Mouse (Mus musculus) midbrain, embryonic 13.5 days (tissue): ENCODE results near the gene Slc12a1. TPM values are rescaled to one million over a fixed set of nuclear protein-coding genes. Genes with fewer than 3 reads are reported as not detected.
A peak's percentile ranks its signal among the peaks of the same experiment; 100 is the strongest.

Source experiments
- ATAC-seq: fragments of 200-750 bp; cut with Nextera tagmentation; 2 replicates; pipeline ENCODE4 v1.8.0; 2017; ENCODE audit warnings: mild to moderate bottlenecking, moderate TSS enrichment, moderate library complexity
- H3K27ac ChIP-seq: fragments of 300-500 bp; sonication (generic); 2 replicates; pipeline ENCODE4 v1.5.1; 2015; ENCODE audit warnings: inconsistent platforms, mild to moderate bottlenecking, moderate library complexity
- H3K27me3 ChIP-seq: fragments of 300-500 bp; sonication (generic); 2 replicates; pipeline ENCODE4 v1.6.1; 2015; ENCODE audit warnings: mild to moderate bottlenecking, inconsistent platforms
- H3K36me3 ChIP-seq: fragments of 300-500 bp; sonication (generic); 2 replicates; pipeline ENCODE4 v1.6.1; 2015; ENCODE audit warnings: mild to moderate bottlenecking, inconsistent platforms
- H3K4me1 ChIP-seq: fragments of 300-500 bp; sonication (generic); replicated peaks from 2 replicates; pipeline ENCODE4 v1.6.1; 2015; ENCODE audit warnings: inconsistent platforms
- H3K4me2 ChIP-seq: fragments of 300-500 bp; sonication (generic); replicated peaks from 2 replicates; pipeline ENCODE4 v1.6.1; 2015; ENCODE audit warnings: moderate library complexity, mild to moderate bottlenecking, inconsistent platforms
- H3K4me3 ChIP-seq: fragments of 300-500 bp; sonication (generic); replicated peaks from 2 replicates; pipeline ENCODE4 v1.5.1; 2015; ENCODE audit warnings: mild to moderate bottlenecking, inconsistent platforms
- H3K9ac ChIP-seq: fragments of 300-500 bp; sonication (generic); replicated peaks from 2 replicates; pipeline ENCODE4 v1.6.1; 2015; ENCODE audit warnings: mild to moderate bottlenecking, inconsistent platforms
- H3K9me3 ChIP-seq: fragments of 300-500 bp; sonication (generic); 2 replicates; pipeline ENCODE4 v1.6.1; 2016; ENCODE audit warnings: mild to moderate bottlenecking, inconsistent platforms
- WGBS: fragments of 180-500 bp; shearing (Covaris S2); methylation state at CpG from one replicate; pipeline ENCODE4 v1.1.7; 2015; 5-methylcytosine and 5-hydroxymethylcytosine counted together
- polyA plus RNA-seq: library from polyadenylated mRNA; unstranded; fragments of >200 nt; fragmentation: Nextera tagmentation; extraction: Ambion mirVana; gene quantifications from 2 replicates; pipeline ENCODE4 v1.2.1, GENCODE M21; 2015

Slc12a1 gene
- polyA plus RNA-seq, 1 experiment from 2014 or later: not detected

DNA sequence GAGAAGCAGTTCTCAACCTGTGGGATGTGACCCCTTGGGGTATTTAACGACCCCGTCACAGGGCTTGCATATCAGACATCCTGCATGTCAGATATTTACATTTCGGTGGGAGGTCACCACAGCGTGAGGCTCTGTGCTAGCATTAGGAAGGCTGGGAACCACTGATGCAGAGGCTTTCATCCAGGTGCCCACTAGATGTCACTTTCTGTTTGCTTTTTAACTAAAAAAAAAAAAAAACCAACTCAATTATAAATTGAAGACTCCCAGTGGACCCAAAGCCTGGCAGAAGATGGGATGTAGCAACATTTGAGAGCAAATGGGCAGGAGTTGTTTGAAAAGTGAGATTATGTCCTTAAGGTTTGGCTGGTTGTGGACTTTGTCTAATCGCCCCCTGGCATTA is 110.8 kb downstream of the Slc12a1 start:
- Histone ChIP-seq H3K36me3 (peaks cover 6% of the 10 kb centered on the region), H3K4me1 (no peaks in the 10 kb centered on the region; the same call in 1 of the 2 replicates), H3K27ac (no peak overlapping the region), H3K27me3 (no peaks in the 10 kb centered on the region), H3K4me3 (no peak overlapping the region), H3K9ac (no peak overlapping the region), H3K9me3 (no peaks in the 10 kb centered on the region), H3K4me2 (no peak overlapping the region)
- ATAC-seq: peak; percentile 50; the same call in 1 of the 2 replicates
- 23% methylated on average over 5 of the region's 5 CpGs for WGBS

DNA sequence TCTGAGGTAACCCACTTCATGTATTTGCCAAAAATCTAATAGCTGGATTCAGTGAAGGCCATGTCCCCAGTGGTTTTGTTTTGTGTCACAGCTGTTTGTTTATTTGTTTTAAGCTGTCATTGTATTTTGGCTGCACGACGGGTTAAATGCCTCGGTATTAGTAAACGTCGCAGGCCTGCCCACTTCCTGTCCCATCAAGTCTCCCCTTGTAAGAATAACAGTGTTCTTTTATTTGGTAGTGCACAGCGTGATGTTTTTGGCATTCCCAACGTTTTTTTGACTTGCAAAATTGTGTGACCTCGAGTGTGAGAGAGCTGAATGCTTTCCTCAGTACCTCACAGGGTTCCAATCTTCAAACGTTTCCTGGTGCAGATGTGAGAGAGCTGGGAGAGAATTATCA is 111.4 kb downstream of the Slc12a1 start:
- Histone ChIP-seq H3K4me3 (no peak overlapping the region), H3K4me2 (no peak overlapping the region), H3K27ac (no peak overlapping the region), H3K36me3 (0 out of 2 replicates have a peak, but pooled peaks cover 4% of the 10 kb centered on the region), H3K9me3 (no peaks in the 10 kb centered on the region), H3K27me3 (no peaks in the 10 kb centered on the region), H3K4me1 (no peaks in the 10 kb centered on the region; the same call in 1 of the 2 replicates), H3K9ac (no peak overlapping the region)
- no peak for ATAC-seq
- 33% methylated on average over 9 of the region's 9 CpGs for WGBS

GRCm38 (mm10) chr2:125268876-125269275 is 116.6 kb downstream of the Slc12a1 start:
- ATAC-seq: no peak
- Histone ChIP-seq H3K4me2 (no peak overlapping the region), H3K27me3 (no peaks in the 10 kb centered on the region), H3K9me3 (no peaks in the 10 kb centered on the region), H3K4me3 (no peak overlapping the region), H3K27ac (no peak overlapping the region), H3K4me1 (no peaks in the 10 kb centered on the region; the same call in 1 of the 2 replicates), H3K36me3 (no peaks in the 10 kb centered on the region), H3K9ac (no peak overlapping the region)
- WGBS: 75% methylated on average over 1 of the region's 1 CpGs

DNA sequence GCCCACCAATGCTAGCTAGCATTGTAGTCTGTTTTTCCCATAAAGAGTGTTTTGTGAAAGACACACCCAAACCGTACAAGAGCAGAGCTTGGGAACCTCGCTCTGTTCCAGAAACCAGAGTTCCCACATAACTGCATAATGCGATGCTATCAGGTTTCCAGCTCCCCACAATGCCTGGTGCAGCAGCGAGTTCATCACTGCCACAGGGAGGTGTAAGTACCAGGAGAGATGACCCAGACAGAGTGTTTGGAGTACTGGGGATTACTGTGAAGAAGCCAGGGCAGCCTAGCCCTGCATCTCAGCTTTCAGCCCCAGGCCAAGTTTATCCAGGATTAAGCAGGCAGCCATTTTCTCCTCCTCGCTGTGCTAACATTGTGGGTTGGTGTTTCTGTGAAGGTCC is 123.3 kb downstream of the Slc12a1 start:
- no peak for ATAC-seq
- H3K4me1 ChIP-seq: no peaks in the 10 kb centered on the region
- H3K4me2 ChIP-seq: no peak overlapping the region
- no peaks in the 10 kb centered on the region for H3K27me3 ChIP-seq
- no peaks in the 10 kb centered on the region for H3K36me3 ChIP-seq
- H3K4me3 ChIP-seq: no peak overlapping the region
- no peak overlapping the region for H3K27ac ChIP-seq
- H3K9me3 ChIP-seq: no peaks in the 10 kb centered on the region
- WGBS: 66% methylated on average over 5 of the region's 5 CpGs
- no peak overlapping the region for H3K9ac ChIP-seq

DNA sequence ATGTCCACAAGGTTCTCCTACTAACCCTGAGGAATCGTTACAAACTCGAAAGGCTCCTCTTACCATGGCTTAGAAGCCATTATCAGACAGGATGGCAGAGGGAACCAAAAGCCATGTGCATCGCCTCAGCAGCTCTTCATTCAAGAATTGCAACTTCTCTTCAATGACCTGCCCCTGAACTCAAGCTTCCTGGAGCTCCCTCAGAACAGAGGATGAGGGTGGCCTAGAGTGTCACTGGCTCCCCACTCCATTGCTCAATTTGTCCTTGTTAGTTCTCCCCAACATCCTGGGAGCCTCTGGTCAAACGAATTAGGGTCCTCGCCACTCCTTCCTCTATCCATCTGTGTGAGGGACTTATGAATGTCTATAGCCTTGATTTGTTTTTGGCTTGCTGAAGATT is 124.4 kb downstream of the Slc12a1 start:
- Histone ChIP-seq H3K4me1 (no peaks in the 10 kb centered on the region), H3K36me3 (no peaks in the 10 kb centered on the region), H3K4me3 (no peak overlapping the region), H3K27ac (no peak overlapping the region), H3K27me3 (no peaks in the 10 kb centered on the region), H3K9me3 (no peaks in the 10 kb centered on the region), H3K4me2 (no peak overlapping the region), H3K9ac (no peak overlapping the region)
- no peak for ATAC-seq
- 88% methylated on average over 5 of the region's 5 CpGs for WGBS

- no peaks in the 10 kb centered on the region for H3K9me3 ChIP-seq
- H3K4me3 ChIP-seq: no peak overlapping the region
- no peak overlapping the region for H3K27ac ChIP-seq
- WGBS: 77% methylated on average over 7 of the region's 7 CpGs
- no peak overlapping the region for H3K9ac ChIP-seq
- H3K4me1 ChIP-seq: no peaks in the 10 kb centered on the region
- no peak for ATAC-seq
- no peaks in the 10 kb centered on the region for H3K27me3 ChIP-seq
- H3K4me2 ChIP-seq: no peak overlapping the region
- no peaks in the 10 kb centered on the region for H3K36me3 ChIP-seq
Observed at GRCm38 (mm10) chr2:125278474-125278873, 126.2 kb downstream of the Slc12a1 start.

Other genes starting within 250 kb of the Slc12a1 start
- 5.6 and 5.7 TPM in 2 replicates for gene Slc24a5, start 84.4 kb upstream of the Slc12a1 start, polyA plus RNA-seq
- 244 and 271 TPM in 2 replicates for gene Myef2, start 28.8 kb upstream of the Slc12a1 start, polyA plus RNA-seq
- gene Ctxn2, start 15.8 kb upstream of the Slc12a1 start, polyA plus RNA-seq: 4.2 and 5.0 TPM in 2 replicates
- 97.0 and 105 TPM in 2 replicates for gene Dut, start 94.7 kb downstream of the Slc12a1 start, polyA plus RNA-seq